Mouse (Mus musculus): Measurements from ENCODE around the gene Plekhg6.

Plekhg6 gene

DNA sequence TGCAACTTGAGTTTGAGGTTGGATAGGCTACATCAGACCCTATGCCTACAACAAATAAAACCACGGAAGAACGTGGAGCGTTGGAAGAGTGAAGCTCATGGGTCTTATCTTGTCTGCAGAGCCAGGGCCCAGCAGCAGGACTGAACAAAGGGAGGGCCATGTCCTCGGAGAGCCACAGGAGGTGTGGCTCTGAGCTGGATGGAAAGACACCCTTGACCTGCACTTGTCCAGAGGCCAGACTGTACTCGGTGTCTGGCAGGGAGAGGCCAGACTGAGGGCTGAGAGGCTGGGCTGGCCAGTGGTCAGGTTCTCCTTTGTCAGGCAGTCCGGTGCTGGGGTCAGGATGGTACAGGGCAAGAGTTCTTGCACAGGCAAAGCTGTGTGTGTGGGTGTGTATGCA lies 55.3 kb downstream of the Plekhg6 start:
- 84% methylated on average over 6 of the region's 6 CpGs for WGBS

DNA sequence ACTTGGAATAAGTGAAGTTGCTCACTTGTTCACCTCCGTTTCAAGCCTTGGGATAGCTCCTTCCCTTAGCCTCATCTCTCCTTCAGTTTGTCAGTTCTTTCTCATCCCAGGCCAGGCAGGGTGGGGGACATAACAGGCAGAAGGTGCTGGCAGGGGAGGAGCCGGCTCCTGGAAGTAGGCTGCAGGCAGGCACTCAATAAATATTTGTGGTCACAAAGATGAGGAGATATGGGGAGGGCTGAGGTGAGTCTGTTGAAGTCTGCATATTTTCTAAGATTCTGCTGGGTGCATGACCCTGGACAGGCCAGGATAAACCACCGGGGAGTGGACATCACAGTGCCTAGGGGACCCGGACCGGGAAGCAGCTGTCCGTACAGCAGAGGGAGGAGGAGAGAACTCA lies 57.0 kb downstream of the Plekhg6 start:
- WGBS, result 87% methylated on average over 6 of the region's 6 CpGs

DNA sequence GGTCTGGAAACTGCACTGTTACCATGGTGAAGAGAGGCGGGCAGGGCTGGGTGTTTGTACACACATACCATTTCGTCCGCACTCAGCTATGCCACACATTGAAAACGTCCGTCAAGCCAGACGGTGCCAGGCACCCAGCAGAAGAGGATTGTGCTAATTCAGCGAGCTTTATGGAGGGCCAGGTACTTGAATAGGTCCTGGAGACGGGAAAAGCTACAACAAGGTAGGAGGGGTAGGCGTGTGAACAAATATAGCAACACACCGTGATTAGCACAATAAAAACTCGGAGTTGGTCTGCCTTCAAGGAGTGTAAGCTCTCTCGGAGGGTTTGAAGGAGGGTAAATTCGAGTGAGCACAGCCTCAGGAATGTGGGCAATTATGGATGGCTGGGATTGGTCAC lies 57.8 kb downstream of the Plekhg6 start:
- WGBS, result 42% methylated on average over 13 of the region's 13 CpGs

DNA sequence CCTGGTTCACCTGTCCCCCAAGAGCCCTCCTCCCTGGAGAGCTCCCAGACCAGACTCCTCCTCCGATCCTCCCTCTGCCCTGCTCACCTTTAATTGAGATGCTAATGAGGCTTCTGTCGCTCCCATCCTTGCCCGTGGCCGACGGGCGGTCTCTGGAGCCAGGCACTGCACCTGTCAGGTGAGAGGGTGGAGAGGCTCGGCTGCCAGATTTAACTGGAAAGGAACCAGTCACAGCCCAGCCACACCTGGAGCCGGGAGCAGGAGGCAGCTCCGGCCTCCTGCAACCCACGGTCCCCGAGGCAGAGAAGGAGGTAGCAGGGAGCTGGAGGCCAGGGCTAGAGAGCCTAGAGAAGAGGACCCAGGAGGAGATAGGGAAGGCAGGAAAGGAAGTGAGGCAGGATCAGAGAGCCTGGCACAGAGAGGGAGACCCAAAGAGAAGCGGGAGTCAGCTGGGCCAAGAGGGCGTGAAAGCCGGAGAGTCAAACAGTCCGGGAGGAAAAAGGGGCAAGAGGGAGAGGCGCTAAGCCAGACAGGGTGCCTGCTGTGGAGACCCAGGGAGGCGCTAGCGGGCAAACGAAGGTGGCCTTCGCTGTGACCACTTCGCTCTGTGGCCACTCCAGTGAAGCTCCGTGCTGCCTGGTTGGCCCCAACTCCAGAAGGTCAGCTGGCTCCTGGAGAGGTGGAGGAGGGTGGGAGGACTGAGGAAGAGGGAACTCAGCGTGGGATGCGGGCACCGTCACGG lies 59.3 kb downstream of the Plekhg6 start:
- 25% methylated on average over 26 of the region's 26 CpGs for WGBS

DNA sequence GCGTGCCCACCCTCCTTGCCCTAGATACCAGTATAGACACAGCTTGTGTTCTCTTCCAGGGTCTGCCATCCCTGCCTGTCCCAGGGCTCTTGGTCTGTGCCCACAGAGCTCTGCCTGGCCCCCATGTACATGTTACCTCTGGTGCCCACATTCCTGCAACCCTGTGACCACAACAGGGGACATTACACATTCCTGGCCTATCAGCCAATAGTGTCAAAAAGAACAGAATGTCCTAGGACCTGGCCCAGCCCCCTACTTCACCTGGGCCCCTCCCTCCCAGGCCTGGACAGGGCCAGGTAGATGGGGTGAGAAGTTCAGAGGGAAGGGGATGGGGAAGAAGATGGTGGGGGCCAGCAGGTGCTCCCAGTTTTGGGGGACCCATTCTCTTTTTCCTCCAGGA lies 60.3 kb downstream of the Plekhg6 start, which contains the start of gene Scnn1a:
Gene Scnn1a, plus strand, starts transcription at position 337 of the 400 bp plus-strand sequence.
- 85% methylated on average over 1 of the region's 1 CpGs for WGBS

DNA sequence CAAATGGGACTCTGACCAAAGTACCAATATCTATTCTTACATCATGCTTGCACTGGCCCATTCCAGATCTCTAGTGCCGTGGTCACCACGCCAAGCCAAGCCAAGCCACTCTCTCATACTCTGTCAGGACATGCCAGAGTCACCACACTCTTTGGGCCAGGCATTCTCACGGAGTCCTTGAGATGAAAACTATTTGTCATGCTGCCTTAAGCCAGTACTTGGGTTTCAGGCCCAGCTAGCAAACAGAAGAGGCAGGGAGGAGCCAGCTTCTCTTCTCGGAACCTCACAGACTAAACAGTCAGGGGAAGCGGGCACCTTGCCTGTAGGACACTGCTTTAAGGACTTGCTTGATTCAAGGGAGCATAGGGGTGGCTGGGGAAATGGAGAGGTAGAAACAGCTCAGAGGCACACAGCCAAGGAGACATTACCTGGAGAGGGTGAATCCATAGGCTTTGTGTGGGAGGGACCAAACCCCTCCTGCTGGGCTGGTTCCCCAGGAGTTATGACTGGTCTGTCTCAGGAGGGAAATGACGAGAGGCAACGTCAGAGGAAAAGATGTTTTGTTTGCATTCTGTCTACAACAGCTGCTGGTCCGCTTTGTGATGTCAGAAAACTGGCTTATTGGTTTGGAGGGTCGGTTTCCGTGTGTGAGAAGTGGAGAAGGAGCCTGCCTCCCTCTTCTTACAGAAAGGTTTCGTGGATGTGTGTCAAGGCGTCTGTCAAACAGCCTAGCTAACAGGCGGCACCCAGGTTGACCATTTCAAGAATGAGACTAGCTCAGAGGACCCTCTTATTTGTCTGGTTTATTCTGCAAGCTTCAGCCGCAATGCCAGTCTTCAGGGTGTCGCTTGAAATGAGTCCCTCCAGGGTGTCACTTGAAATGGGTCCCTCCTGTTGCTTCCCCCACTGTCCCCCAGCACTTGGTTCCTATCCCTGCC lies 61.3 kb downstream of the Plekhg6 start:
- 74% methylated on average over 15 of the region's 15 CpGs for WGBS

DNA sequence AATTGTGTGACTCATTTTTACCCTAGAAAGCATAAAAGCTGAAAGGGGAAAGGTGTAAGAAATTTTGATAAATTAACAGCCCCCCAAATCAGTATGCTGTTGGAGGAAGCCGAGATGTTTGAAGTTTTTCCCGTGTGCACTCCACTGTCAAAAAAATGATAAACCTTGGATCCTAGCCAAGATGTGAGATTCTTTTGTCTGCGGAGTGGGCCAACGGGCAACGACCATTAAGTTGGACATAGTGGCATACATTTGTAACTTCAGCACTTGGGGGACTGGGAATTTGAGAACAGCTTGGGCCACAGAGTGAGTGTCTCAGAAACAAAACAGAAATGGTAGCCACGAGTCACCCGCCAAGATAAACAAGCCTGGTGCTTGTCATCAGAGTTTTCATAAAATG lies 63.5 kb downstream of the Plekhg6 start:
- WGBS, result 76% methylated on average over 7 of the region's 7 CpGs

DNA sequence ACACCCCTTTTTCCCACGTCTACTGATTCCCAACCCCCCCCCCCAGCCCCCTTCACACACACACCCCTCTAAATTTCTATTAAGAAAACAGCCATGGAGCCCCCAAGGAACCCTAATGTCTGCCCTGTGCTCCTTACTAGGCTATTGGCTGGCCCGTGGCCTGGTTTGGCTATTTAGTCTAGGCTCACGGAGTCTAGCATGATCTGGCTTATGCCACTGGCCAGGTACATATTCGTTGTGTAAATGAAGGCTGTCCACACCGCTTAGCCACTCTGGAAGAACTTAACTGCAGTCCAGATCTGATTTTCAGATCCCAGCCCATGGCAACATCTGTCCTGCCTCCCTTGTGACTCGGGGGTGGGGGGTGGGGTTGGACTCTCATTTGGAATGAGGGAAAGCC lies 65.8 kb downstream of the Plekhg6 start:
- WGBS, result 86% methylated on average over 6 of the region's 6 CpGs

DNA sequence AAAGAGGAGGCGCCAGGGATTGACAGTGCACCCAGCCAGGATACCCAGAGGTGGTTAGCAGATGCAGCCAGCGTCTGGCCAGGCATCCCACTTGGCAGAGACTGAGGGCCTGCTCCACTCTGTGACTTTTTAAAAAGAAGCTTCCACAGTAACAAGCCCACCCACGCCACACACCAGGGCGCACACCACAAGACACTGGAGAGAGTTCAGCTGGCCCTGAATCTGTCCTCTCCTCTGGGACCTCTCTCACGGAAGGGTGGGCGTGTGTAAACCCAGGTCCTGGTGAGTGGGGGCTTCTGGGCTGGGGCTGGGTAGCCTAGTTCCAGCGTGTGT lies 66.4 kb downstream of the Plekhg6 start:
- 42% methylated on average over 7 of the region's 7 CpGs for WGBS

DNA sequence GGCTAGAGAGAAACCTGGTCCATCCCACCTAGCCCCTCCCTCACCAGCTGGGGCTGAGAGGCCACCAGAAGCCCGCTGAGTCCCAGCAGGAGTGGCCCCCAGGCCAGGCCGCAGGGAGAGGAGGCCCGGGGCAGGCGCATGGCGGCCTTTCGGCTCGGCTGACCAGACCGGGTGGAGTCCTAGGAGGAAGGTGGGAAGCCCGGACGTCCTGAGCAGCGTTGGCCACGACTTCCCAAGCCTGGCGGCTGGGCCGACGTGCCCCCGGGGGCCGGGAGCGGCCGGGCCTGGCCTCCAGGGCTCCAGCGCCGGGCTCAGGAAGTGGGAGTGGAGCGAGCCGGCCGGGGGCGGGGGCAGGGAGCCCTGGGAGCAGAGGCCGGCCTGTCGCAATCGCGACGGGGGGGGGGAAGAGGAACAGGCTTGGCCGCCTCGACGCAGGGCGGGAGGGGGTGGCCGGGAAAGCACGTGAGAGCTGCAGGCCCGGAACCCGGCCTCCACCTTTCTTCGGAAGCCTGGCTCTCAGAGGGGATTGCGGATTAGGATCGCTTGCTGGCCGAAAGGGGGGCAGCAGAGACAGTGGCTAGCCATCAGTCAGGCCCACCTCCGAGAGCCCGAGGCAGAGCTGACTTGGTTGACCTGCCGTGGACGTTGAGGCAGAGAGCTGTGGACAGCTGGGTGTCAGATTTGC lies 66.9 kb downstream of the Plekhg6 start, which contains the start of gene Ltbr:
Gene Ltbr, minus strand, starts transcription at position 340 of the 685 bp plus-strand sequence.
- WGBS, result 15% methylated on average over 46 of the region's 46 CpGs
